Mouse (Mus musculus) brain, embryonic 14.5 days (tissue): ENCODE measurements at regions not wholly inside any gene's neighbourhood (a gene's known extent, or its start where the extent isn't known, plus 50 kb on each side); places are given as distances from the start of the nearest gene placed in this dataset.

ENCODE experiments used
- DNase-seq: peaks from one replicate; pipeline ENCODE4 v3.0.0-alpha.2; 2011; ENCODE audit warnings: low read depth
- CTCF ChIP-seq: fragments of 200-500 bp; IDR thresholded peaks from 2 replicates; pipeline ENCODE4 v1.5.1; 2012; ENCODE audit warnings: inconsistent platforms, mild to moderate bottlenecking, moderate library complexity, borderline replicate concordance; ENCODE audit not compliant: insufficient read depth, insufficient read length; ENCODE audit errors: extremely low read depth
- POLR2A ChIP-seq: fragments of 200-500 bp; IDR thresholded peaks from 2 replicates; pipeline ENCODE4 v1.6.1; 2012; ENCODE audit warnings: mild to moderate bottlenecking, inconsistent platforms, borderline replicate concordance; ENCODE audit not compliant: poor library complexity, insufficient read depth, insufficient read length, severe bottlenecking; ENCODE audit errors: extremely low read depth

- no peak for DNase-seq
- TF ChIP-seq CTCF (no peak), POLR2A (no peak)
Observed at GRCm38 (mm10) chr1:47432829-47433228, 540.2 kb upstream of the Slc39a10 start.

- peak; percentile 66 for DNase-seq
- TF ChIP-seq POLR2A (no peak), CTCF (no peak)
Observed at GRCm38 (mm10) chr1:47405164-47405563, 512.5 kb upstream of the Slc39a10 start.

- DNase-seq, result peak; percentile 39
- TF ChIP-seq CTCF (no peak), POLR2A (no peak)
Observed at GRCm38 (mm10) chr1:47386579-47386978, 493.9 kb upstream of the Slc39a10 start.

- DNase-seq, result peak; percentile 2
- TF ChIP-seq POLR2A (no peak), CTCF (no peak)
Observed at GRCm38 (mm10) chr1:47378795-47379194, 486.1 kb upstream of the Slc39a10 start.

GRCm38 (mm10) chr1:47339718-47340439 is 447.2 kb upstream of the Slc39a10 start:
- peak; percentile 58 for DNase-seq
- TF ChIP-seq CTCF (no peak), POLR2A (no peak)

GRCm38 (mm10) chr1:47310572-47311075 is 418.0 kb upstream of the Slc39a10 start:
- DNase-seq, result peak; percentile 77
- TF ChIP-seq POLR2A (no peak), CTCF (no peak)

GRCm38 (mm10) chr1:47306961-47307360 is 414.3 kb upstream of the Slc39a10 start:
- no peak for TF ChIP-seq CTCF
- no peak for TF ChIP-seq POLR2A
- no peak for DNase-seq

- TF ChIP-seq POLR2A (no peak), CTCF (no peak)
Observed at GRCm38 (mm10) chr1:47299311-47299710, 406.7 kb upstream of the Slc39a10 start.

GRCm38 (mm10) chr1:47285639-47286038 is 393.0 kb upstream of the Slc39a10 start:
- no peak for DNase-seq
- TF ChIP-seq POLR2A (no peak), CTCF (no peak)

More at GRCm38 (mm10) chr1:47299311-47299710, 406.7 kb upstream of the Slc39a10 start:
- no peak for DNase-seq

- DNase-seq, result peak; percentile 86
- TF ChIP-seq POLR2A (no peak), CTCF (no peak)
Observed at GRCm38 (mm10) chr1:47278321-47279020, 385.8 kb upstream of the Slc39a10 start.

GRCm38 (mm10) chr1:47277839-47278238 is 385.2 kb upstream of the Slc39a10 start:
- DNase-seq, result peak; percentile 94
- TF ChIP-seq CTCF (no peak), POLR2A (no peak)

GRCm38 (mm10) chr1:47272131-47272530 is 379.5 kb upstream of the Slc39a10 start:
- TF ChIP-seq CTCF (no peak), POLR2A (no peak)
- no peak for DNase-seq

- no peak for DNase-seq
- no peak for TF ChIP-seq CTCF
- no peak for TF ChIP-seq POLR2A
Observed at GRCm38 (mm10) chr1:47263611-47264010, 371.0 kb upstream of the Slc39a10 start.
